Mouse (Mus musculus) adrenal gland, postnatal 4 days (tissue): Measurements from ENCODE around the gene Cdh24. TPM values are rescaled to one million over a fixed set of nuclear protein-coding genes. Genes with fewer than 3 reads are reported as not detected.

ENCODE experiments used
- DNase-seq, 2 experiments: peaks; one replicate each; pipeline ENCODE4 v3.0.0; 2021 to 2022; ENCODE audit warnings: low spot score in 2 of 2, mixed read lengths in 2 of 2
- long read RNA-seq, 2 experiments: library from polyadenylated mRNA; stranded (forward); transcript quantifications; one replicate each; pipeline ENCODE4 v2.0.0; 2021
- total RNA-seq, 2 experiments: library from RNA; stranded (reverse); gene quantifications; 2 replicates each; pipeline ENCODE4 v1.2.3; 2021

Cdh24 gene
- 1 to 10 TPM; 4.0 to 5.2 TPM for total RNA-seq
- long read RNA-seq, experiment 1 = 0 reads
- long read RNA-seq, experiment 2, partial matches to known transcripts = 0 of 1 reads
- long read RNA-seq, experiment 2, other reads (novel, unspliced or antisense) = 1 of 1 reads

GRCm38 (mm10) chr14:54641305-54641969 lies at the start of gene Cdh24:
Gene Cdh24 (minus strand): TSS chr14:54641364.
- peak; percentile 70 to 80 for DNase-seq

DNA sequence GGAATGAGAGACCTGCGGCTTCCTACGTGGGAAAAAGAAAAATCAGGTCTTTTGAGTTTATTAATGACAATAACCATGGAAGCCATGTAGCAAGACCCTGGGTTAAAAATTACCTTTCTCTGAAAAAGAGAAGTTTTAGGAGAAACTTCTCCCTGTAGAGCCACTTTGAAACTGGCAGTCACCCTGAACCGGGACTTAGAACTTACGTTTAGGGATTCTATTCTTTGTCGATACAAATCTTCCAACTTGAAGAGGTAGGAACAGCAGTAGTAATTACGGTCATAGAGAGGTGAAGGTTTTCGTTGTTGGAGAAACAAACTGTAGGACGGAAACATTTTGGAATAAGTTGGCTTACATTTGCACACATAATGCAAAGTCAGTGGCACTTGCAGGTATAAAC lies 46.1 kb upstream of the Cdh24 start:
- DNase-seq = no peak

- peak; percentile 100 for DNase-seq
These were observed 45.5 kb upstream of the Cdh24 start, which contains the start of gene Acin1 for GRCm38 (mm10) chr14:54686522-54687143. Gene Acin1 (minus strand): TSS chr14:54686931.

- peak in 1 of 2 experiments; percentile 66 for DNase-seq
These were observed 44.9 kb upstream of the Cdh24 start, which contains the start of gene 1700123O20Rik for GRCm38 (mm10) chr14:54686063-54686521. Gene 1700123O20Rik (plus strand): TSS chr14:54686216.

- no peak for DNase-seq
These were observed 44.3 kb upstream of the Cdh24 start for GRCm38 (mm10) chr14:54685471-54685870.

- DNase-seq = no peak
These were observed 41.2 kb upstream of the Cdh24 start for GRCm38 (mm10) chr14:54682396-54682795.

DNA sequence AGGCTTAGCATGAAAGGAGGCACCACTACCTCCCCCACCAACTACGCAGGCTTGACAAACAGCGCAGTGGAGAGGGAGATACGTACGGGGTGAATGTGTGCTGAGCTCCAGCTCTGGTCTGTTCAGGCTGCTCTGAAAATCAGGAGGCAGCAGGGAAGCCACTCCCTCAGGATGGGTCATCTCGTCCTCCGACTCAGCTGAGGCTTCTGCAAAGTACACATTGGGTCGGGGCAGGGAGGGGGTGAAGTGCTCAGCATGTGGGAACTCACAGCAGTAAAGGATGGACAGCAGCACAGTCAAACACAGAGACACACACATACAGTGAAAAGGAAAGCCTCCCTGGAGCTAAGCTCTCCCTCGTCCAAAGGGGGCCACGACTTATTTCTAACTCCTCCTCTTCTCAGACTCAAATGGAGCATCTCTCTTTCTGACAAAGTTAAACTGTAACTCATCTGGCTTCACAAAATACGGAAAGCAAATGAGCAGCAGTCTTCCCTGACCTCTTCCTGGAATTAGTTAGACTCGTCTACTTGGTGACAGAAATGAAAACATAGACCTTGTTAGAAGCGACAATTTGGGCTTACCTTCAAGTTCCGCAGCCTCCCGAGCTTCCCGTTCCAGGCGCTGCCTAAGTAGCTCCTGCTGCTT lies 37.6 kb upstream of the Cdh24 start:
- no peak for DNase-seq

GRCm38 (mm10) chr14:54676290-54676689 lies 35.1 kb upstream of the Cdh24 start:
- DNase-seq = no peak

DNA sequence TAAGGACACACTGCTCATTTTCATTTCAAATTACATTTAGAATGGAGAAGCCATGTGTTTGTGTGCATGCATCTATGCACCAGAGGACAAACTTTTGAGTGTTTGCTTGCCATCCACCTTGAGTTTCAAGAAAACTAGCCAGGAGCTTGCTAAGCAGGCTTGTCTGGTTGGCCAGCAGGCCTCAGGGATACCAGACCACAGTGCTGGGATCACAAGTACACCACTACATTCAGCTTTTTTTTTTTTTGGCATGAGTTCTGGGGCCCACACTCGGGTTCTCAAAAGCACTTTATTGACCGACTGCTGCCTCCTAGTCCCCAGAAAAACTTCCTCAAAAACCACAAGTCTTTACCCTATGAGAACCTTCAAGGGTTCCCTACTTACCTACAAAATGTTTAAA lies 33.2 kb upstream of the Cdh24 start:
- DNase-seq = no peak

GRCm38 (mm10) chr14:54669381-54669780 lies 28.2 kb upstream of the Cdh24 start:
- DNase-seq = peak in 1 of 2 experiments; percentile 30

- no peak for DNase-seq
These were observed 23.5 kb upstream of the Cdh24 start for GRCm38 (mm10) chr14:54664477-54665222.

DNA sequence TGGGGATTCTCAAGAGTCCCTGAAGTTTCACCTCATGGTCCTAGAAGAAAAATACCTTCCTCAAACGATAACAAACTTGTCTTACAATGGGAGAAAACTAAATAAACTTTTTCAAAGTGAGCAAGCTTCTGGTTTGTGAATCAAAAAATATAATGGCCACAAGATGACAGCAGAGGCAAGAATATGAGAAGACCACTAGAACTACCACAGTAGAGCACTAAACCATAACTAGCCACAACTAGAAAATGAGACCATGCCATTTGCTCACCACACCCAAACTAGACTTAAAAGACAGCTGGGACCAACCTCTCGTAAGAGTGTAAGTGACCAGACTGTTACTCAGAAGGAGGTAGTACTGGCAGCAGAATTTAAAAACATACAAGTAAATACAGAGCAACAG lies 18.8 kb upstream of the Cdh24 start:
- DNase-seq = no peak

DNA sequence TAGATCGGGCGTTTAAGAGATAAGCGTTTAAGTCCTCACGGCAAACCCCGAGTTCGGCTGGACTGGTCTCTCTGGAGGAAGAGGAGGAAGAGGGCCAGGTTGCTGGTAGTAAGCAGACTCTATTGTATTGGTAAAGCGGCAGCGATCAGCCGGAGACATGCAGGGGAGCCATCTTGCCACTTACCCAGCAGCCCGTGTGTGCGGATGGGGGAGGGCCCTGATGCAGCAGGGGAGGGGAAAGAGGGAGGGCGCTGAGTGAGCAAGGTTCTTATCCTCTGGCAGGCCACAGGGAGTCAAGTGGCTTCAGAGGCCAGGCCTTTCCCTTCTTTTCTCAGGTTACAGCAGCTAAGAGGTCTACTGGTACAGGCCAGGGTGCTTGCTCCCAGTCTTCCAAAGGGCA lies 12.3 kb upstream of the Cdh24 start:
- peak; percentile 45 to 79 for DNase-seq

DNA sequence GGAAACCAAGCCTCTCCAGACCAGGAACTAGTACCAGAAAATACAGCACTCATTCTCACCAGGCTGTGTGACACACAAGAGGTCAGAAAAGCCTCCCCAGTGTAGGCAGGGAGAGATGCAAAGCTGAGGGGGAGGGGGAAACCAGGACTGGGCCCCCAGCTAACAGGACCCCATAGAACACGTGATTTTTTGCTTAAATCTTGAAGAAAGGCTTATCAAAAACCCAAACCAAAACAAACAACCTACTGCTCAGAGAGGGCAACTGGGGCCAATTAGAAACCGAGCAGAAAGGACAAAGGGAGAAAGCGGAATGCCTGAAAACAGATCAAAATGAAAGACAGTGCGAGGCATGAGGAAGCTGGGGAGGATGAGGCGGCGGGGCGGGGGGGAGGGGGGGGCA lies 11.6 kb upstream of the Cdh24 start:
- DNase-seq = no peak

DNA sequence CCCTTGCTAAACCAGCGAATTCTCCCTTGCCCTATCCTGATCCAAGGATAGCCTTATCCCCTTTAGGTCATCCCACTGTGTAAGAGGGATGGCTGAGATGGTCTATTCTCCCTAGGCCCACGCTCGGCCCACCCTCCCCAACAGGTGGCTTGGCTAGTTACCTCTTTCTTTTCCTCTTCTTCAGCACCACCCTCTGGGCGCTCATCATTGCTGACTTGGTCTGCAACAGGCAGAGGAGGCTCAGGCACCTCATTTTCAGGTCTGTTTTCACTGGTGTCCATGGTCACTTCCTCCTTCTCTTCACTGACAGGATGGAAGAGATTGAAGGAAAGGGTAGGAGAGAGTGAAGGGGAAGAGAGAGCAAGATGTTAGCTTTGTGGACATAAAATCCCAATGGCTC lies 10.4 kb upstream of the Cdh24 start:
- DNase-seq = no peak

GRCm38 (mm10) chr14:54650621-54651454 lies 9.7 kb upstream of the Cdh24 start:
- peak in 1 of 2 experiments; percentile 73 for DNase-seq

- DNase-seq = no peak
These were observed 6.7 kb upstream of the Cdh24 start for GRCm38 (mm10) chr14:54647900-54648299.

GRCm38 (mm10) chr14:54646898-54647636 lies 5.9 kb upstream of the Cdh24 start:
- DNase-seq = no peak

- no peak for DNase-seq
These were observed 5.3 kb upstream of the Cdh24 start for GRCm38 (mm10) chr14:54646455-54646854.

- no peak for DNase-seq
These were observed 3.1 kb upstream of the Cdh24 start for GRCm38 (mm10) chr14:54644294-54644693.
